Mouse (Mus musculus) layer of hippocampus, adult 9-10 months (tissue): Measurements from ENCODE around the gene Gm47841.

Source experiments
- DNase-seq: peaks from one replicate; pipeline ENCODE4 v3.0.0; 2022; ENCODE audit warnings: low spot score

Gm47841 gene

DNA sequence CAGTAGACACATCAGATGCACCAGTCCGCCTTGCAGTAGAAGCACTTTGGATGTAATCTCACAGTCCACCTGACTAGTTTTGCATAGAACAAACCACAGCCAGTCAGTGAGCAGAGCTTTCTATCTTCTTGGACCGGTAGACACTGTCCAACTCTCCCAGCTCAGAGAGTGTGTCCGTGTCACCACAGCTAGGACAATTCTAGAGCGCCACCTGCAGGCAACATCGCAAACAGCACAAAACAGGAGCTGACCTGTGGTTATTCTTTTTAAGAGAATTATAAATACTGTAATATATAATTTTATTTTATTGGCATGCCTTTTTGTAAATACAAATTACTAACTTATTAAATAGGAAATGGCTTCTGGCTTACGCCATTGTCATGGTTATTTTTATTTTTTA is 4.6 kb downstream of the Gm47841 start:
- peak; percentile 65 for DNase-seq

- DNase-seq: no peak
Observed at GRCm38 (mm10) chr15:101041966-101042365, 5.2 kb downstream of the Gm47841 start.

DNA sequence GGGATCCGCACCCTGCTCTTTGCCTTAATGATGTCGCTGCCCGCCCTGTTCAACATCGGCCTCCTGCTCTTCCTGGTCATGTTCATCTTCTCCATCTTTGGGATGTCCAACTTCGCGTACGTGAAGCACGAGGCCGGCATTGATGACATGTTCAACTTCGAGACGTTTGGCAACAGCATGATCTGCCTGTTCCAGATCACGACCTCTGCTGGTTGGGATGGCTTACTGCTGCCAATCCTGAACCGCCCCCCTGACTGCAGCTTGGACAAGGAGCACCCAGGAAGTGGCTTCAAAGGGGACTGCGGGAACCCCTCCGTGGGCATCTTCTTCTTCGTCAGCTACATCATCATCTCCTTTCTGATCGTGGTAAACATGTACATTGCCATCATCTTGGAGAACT is 7.5 kb downstream of the Gm47841 start:
- no peak for DNase-seq

GRCm38 (mm10) chr15:101028960-101029359 is 18.2 kb downstream of the Gm47841 start:
- no peak for DNase-seq

DNA sequence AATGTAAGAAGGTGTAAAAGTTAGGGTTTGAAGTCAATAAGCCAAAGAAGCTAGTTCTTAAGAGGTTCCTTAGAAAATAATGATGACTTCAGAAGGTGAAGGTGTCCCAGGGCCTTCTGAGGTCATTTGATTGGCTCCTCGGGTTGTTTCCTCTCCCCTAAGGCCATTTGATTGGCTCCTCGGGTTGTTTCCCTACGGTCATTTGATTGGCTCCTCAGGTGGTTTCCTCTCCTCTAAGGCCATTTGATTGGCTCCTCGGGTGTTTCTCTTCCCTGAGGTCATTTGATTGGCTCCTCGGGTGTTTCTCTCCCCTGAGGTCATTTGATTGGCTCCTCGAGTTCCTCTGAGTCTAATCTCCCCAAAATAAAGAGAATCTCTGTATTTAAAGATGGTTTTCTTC is 35.8 kb downstream of the Gm47841 start:
- no peak for DNase-seq

GRCm38 (mm10) chr15:101008386-101009010 is 38.7 kb downstream of the Gm47841 start:
- no peak for DNase-seq

DNA sequence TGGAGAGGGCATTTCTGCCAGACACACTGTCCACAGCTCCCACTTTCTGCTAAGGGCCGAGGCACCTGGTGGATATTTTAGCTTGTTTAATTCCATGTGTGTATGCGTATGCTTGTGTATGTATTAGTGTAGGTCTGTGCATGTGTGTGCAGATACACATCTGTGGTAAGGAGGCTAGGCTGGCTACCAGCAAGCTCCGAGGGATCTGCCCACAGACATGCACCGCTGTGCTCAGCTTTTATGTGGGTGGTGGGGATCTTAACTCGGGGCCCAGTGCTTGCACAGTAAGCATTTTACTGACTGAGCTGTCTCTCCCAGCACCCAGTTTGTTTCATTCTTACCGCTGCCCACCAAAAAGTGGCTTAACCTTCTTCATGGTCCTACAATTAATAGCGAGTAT is 40.0 kb downstream of the Gm47841 start:
- DNase-seq: no peak

DNA sequence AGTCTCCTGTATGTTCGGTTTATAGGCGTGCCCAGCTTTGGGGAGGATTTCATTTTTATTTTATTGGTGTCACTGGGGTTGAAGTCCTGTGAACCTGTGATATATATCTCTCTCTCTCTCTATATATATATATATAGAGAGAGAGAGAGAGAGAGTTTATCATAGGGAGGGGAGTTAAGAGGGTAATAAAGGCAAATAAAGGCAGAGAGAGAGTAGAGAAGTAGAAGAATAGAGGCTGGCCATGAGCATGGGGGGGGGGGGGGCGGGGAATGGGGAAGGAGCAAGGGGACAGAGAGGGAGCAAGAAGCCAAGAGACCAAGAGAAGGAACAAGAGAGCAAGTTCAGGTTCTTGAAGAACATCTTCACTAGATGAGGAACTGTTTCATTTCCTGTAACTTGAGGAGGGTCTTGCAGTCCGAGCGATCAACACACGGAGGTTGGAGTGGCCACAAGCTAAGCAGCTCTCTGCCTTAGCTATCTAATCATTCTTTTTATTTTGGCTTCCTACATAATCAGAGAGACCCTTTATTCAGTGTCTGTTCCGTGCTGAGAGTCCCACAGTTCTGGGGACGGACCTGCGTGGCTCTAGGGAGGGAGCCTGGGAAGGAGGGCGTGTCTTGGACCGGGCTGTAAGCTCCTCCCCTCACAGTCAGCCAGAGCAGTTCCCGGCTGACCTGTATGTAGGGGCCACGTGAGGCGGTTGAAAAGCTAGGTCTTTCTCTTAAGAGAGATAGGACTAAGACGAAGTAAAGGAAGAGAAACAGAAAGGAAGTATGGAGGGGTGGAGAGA is 40.8 kb downstream of the Gm47841 start:
- no peak for DNase-seq

GRCm38 (mm10) chr15:101005717-101006116 is 41.5 kb downstream of the Gm47841 start:
- DNase-seq: no peak

DNA sequence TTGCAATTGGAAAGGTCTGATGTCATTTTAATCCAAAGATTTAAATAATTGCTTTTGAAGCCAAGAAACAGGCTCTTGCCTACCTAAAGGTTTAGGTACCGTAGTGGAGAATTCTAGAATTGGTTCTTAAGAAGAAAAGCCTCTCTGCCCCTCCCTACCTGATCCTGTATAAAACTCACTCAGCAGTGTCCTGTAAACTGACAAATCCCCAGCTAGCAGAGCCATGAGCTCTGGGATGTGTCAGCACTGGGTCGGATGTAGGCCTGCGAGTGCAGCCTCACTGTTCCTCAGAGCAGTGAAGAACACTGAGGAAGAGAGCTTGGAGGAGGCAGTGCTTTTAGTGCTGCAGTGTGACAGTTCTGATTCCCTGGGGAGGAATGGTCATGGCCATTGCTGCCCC is 42.7 kb downstream of the Gm47841 start:
- no peak for DNase-seq

DNA sequence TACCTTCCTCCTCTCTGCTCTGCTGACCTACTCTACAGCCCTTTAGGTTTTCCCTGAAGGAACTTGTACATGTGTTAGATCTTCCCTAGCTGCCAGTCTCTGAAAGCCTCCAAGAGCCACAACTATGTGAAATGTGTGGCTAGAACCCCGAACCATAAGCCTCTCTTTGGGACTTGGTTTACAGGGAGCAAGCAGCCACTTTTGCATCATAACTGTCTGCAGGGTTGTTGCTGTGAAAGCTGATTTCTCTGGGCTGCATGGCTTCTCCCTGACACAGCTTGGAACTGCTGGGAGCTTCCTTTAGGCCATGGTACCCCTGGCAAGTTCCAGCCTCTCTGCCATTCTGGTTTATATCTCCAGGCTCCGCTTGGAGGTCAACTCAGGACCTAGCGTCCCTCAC is 44.7 kb downstream of the Gm47841 start:
- no peak for DNase-seq

- DNase-seq: no peak
Observed at GRCm38 (mm10) chr15:101001685-101002084, 45.5 kb downstream of the Gm47841 start.

- DNase-seq: no peak
Observed at GRCm38 (mm10) chr15:100997090-100997489, 50.1 kb downstream of the Gm47841 start.
